Mouse (Mus musculus): ENCODE measurements around the gene Methig1.
"Not testable (repeated sequence)": the region's sequence is repeated elsewhere in the genome, so short reads cannot be mapped to it uniquely, and the experiment has no call there.

Methig1 gene

GRCm38 (mm10) chr15:100341314-100341980 is 11.5 kb upstream of the Methig1 start:
- DNase-seq, result not testable (repeated sequence)

- no peak for DNase-seq
These were observed 7.5 kb upstream of the Methig1 start for GRCm38 (mm10) chr15:100345484-100345883.

GRCm38 (mm10) chr15:100346761-100347160 is 6.2 kb upstream of the Methig1 start:
- no peak for DNase-seq

- no peak for DNase-seq
These were observed 3.5 kb upstream of the Methig1 start for GRCm38 (mm10) chr15:100349496-100349895.

GRCm38 (mm10) chr15:100351501-100352060 is 1.4 kb upstream of the Methig1 start:
- DNase-seq, result no peak

GRCm38 (mm10) chr15:100353399-100353798 is 450 bp downstream of the Methig1 start:
- DNase-seq, result not testable (repeated sequence)

GRCm38 (mm10) chr15:100355876-100356275 is 2.9 kb downstream of the Methig1 start:
- no peak for DNase-seq

- no peak for DNase-seq
These were observed 11.3 kb downstream of the Methig1 start, which contains the start of gene Higd1c for GRCm38 (mm10) chr15:100364242-100364641. TSS of gene Higd1c (plus strand) at chr15:100364542.

- DNase-seq, result not testable (repeated sequence)
These were observed 13.0 kb downstream of the Methig1 start for GRCm38 (mm10) chr15:100365967-100366366.

GRCm38 (mm10) chr15:100367119-100367518 is 14.2 kb downstream of the Methig1 start:
- no peak for DNase-seq

- peak; percentile 51 for DNase-seq
These were observed 22.1 kb downstream of the Methig1 start for GRCm38 (mm10) chr15:100375066-100375465.

- not testable (repeated sequence) for DNase-seq
These were observed 25.0 kb downstream of the Methig1 start for GRCm38 (mm10) chr15:100377847-100378505.

- DNase-seq, result no peak
These were observed 26.7 kb downstream of the Methig1 start for GRCm38 (mm10) chr15:100379658-100380057.

GRCm38 (mm10) chr15:100380104-100380503 is 27.2 kb downstream of the Methig1 start:
- no peak for DNase-seq

GRCm38 (mm10) chr15:100385705-100386104 is 32.8 kb downstream of the Methig1 start:
- no peak for DNase-seq

- DNase-seq, result no peak
These were observed 34.7 kb downstream of the Methig1 start for GRCm38 (mm10) chr15:100387544-100388223.

- peak; percentile 14 for DNase-seq
These were observed 35.4 kb downstream of the Methig1 start for GRCm38 (mm10) chr15:100388224-100388835.

GRCm38 (mm10) chr15:100388886-100389285 is 35.9 kb downstream of the Methig1 start:
- no peak for DNase-seq

GRCm38 (mm10) chr15:100391066-100391465 is 38.1 kb downstream of the Methig1 start:
- no peak for DNase-seq

GRCm38 (mm10) chr15:100391599-100391998 is 38.6 kb downstream of the Methig1 start:
- no peak for DNase-seq

- no peak for DNase-seq
These were observed 40.1 kb downstream of the Methig1 start for GRCm38 (mm10) chr15:100393016-100393415.

- no peak for DNase-seq
These were observed 42.6 kb downstream of the Methig1 start for GRCm38 (mm10) chr15:100395561-100395960.
